Mouse (Mus musculus) heart, postnatal 0 days (tissue): ENCODE results near the gene Actr1a. TPM values are rescaled to one million over a fixed set of nuclear protein-coding genes. Genes with fewer than 3 reads are reported as not detected.

Experiments used
- ATAC-seq: fragments of 200-750 bp; cut with Nextera tagmentation; 2 replicates; pipeline ENCODE4 v1.8.0; 2017; ENCODE audit warnings: low read depth, moderate number of reproducible peaks, moderate library complexity; ENCODE audit not compliant: insufficient read depth
- DNase-seq: peaks from one replicate; pipeline ENCODE4 v3.0.0-alpha.2; 2016; ENCODE audit warnings: low spot score
- H3K27ac ChIP-seq: fragments of 300-500 bp; sonication (generic); 2 replicates; pipeline ENCODE4 v1.5.1; 2014; ENCODE audit warnings: low read depth, mild to moderate bottlenecking
- H3K27me3 ChIP-seq: fragments of 300-500 bp; sonication (generic); 2 replicates; pipeline ENCODE4 v1.6.1; 2014; ENCODE audit warnings: low read length, mixed read lengths; ENCODE audit not compliant: control insufficient read depth, insufficient read depth
- H3K36me3 ChIP-seq: fragments of 300-500 bp; sonication (generic); replicated peaks from 2 replicates; pipeline ENCODE4 v1.6.1; 2014; ENCODE audit warnings: low read length, mixed read lengths; ENCODE audit not compliant: control insufficient read depth, insufficient read depth
- H3K4me1 ChIP-seq: fragments of 300-500 bp; sonication (generic); 2 replicates; pipeline ENCODE4 v1.6.1; 2014; ENCODE audit warnings: antibody characterized with exemption; ENCODE audit not compliant: control insufficient read depth, insufficient read depth
- H3K4me2 ChIP-seq: fragments of 300-500 bp; sonication (generic); 2 replicates; pipeline ENCODE4 v1.6.1; 2014; ENCODE audit warnings: low read depth, mild to moderate bottlenecking, low read length, moderate library complexity
- H3K4me3 ChIP-seq: fragments of 300-500 bp; sonication (generic); 2 replicates; pipeline ENCODE4 v1.5.1; 2014; ENCODE audit warnings: low read depth, low read length
- H3K9ac ChIP-seq: fragments of 300-500 bp; sonication (generic); replicated peaks from 2 replicates; pipeline ENCODE4 v1.6.1; 2014; ENCODE audit warnings: low read depth, low read length, mixed read lengths
- H3K9me3 ChIP-seq: fragments of 300-500 bp; sonication (generic); replicated peaks from 2 replicates; pipeline ENCODE4 v1.6.1; 2016; ENCODE audit warnings: low read length; ENCODE audit not compliant: control insufficient read depth
- CTCF ChIP-seq: IDR thresholded peaks from 2 replicates; pipeline ENCODE4 v1.5.1; 2016; ENCODE audit warnings: antibody characterized with exemption, control low read depth, low read depth
- EP300 ChIP-seq: IDR thresholded peaks from 2 replicates; pipeline ENCODE4 v1.6.1; 2016; ENCODE audit warnings: antibody characterized with exemption, low read depth
- WGBS: fragments of 180-500 bp; shearing (Covaris S2); extraction: QIAGEN DNeasy Blood & Tissue Kit; methylation state at CpG from one replicate; pipeline ENCODE4 v1.1.7; 2014; 5-methylcytosine and 5-hydroxymethylcytosine counted together
- polyA plus RNA-seq: library from polyadenylated mRNA; unstranded; fragments of >200 nt; fragmentation: Nextera tagmentation; extraction: Ambion mirVana; gene quantifications from 2 replicates; pipeline ENCODE4 v1.2.1, GENCODE M21; 2015
- total RNA-seq: library from RNA; depleted of rRNA; stranded (reverse); fragments of >200 nt; gene quantifications from 2 replicates; pipeline ENCODE4 v1.2.3, GENCODE M21; 2014; ENCODE audit warnings: low replicate concordance

Gene Actr1a
- total and polyA plus RNA-seq, 2 experiments from 2014 or later, result 118 to 173 TPM

DNA sequence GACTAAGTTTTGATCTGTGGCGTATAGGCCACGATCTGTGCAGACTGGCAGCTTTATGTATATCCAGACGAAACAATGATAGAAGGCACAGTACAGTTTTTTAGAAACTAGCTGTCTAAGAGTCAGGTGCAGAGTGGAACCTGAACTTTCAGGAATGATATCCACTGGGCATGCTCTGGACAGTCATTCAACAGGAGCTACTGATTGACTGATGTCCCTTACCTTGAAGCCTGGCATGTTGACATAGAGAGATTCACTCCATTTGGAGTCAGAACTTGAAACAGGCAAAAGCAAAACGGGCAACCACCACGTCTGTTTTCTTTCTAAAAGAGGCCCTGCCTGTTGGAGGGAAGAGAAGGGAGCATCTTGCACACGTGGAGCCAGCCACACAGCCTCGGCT lies 5.0 kb upstream of the Actr1a start:
- TF ChIP-seq EP300, result no peak
- TF ChIP-seq CTCF, result no peak

GRCm38 (mm10) chr19:46399886-46400285 lies 4.3 kb upstream of the Actr1a start:
- TF ChIP-seq CTCF, result no peak
- no peak for TF ChIP-seq EP300
- no peak for DNase-seq
- ATAC-seq, result no peak
- H3K4me1 ChIP-seq, result peaks cover 16% of the 10 kb centered on the region
- WGBS, result 63% methylated on average over 7 of the region's 7 CpGs
- no peak overlapping the region for H3K4me2 ChIP-seq
- H3K27me3 ChIP-seq, result no peaks in the 10 kb centered on the region
- H3K4me3 ChIP-seq, result no peak overlapping the region
- H3K36me3 ChIP-seq, result peaks cover 24% of the 10 kb centered on the region
- H3K9ac ChIP-seq, result no peak overlapping the region
- H3K27ac ChIP-seq, result no peak overlapping the region
- no peaks in the 10 kb centered on the region for H3K9me3 ChIP-seq

More for the DNA sequence above, 5.0 kb upstream of the Actr1a start:
- no peak overlapping the region for H3K4me2 ChIP-seq
- peaks cover 16% of the 10 kb centered on the region for H3K4me1 ChIP-seq
- WGBS, result 81% methylated on average over 7 of the region's 7 CpGs
- no peaks in the 10 kb centered on the region for H3K27me3 ChIP-seq
- ATAC-seq (no peak), DNase-seq (no peak)
- H3K9me3 ChIP-seq, result no peaks in the 10 kb centered on the region
- no peak overlapping the region for H3K4me3 ChIP-seq
- H3K36me3 ChIP-seq, result peaks cover 30% of the 10 kb centered on the region
- H3K27ac ChIP-seq, result no peak overlapping the region
- H3K9ac ChIP-seq, result no peak overlapping the region

GRCm38 (mm10) chr19:46399372-46399771 lies 3.8 kb upstream of the Actr1a start:
- Histone ChIP-seq H3K27ac (no peak overlapping the region), H3K4me1 (peaks cover 18% of the 10 kb centered on the region), H3K4me3 (no peak overlapping the region), H3K9me3 (no peaks in the 10 kb centered on the region), H3K4me2 (no peak overlapping the region), H3K36me3 (peaks cover 23% of the 10 kb centered on the region), H3K27me3 (no peaks in the 10 kb centered on the region), H3K9ac (no peak overlapping the region)
- 65% methylated on average over 6 of the region's 6 CpGs for whole genome bisulfite sequencing
- no peak for DNase-seq
- no peak for ATAC-seq
- TF ChIP-seq EP300 (no peak), CTCF (no peak)

DNA sequence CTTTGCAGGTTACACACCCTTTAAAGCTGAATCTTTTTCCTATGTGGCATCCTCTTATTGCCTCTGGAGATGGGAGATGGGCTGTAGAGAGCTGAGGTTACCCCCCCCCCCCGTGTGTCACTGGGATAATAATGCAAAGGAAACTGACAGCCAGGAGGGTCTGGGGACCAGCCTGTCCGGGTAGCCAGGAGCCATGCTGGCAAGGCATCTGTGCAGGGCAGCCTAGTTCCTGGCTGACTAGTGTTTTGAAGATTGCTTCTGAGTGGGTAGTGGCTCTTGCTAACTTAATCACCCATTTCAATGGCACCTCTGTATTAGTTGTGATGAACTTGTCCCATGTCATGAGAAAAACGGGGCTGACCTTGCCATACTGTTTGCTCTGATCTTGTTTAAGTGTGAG lies 2.9 kb upstream of the Actr1a start:
- H3K4me3 ChIP-seq, result no peak overlapping the region
- H3K27ac ChIP-seq, result no peak overlapping the region
- TF ChIP-seq CTCF, result no peak
- H3K9ac ChIP-seq, result no peak overlapping the region
- H3K4me1 ChIP-seq, result peaks cover 25% of the 10 kb centered on the region
- peaks cover 16% of the 10 kb centered on the region for H3K36me3 ChIP-seq
- no peaks in the 10 kb centered on the region for H3K27me3 ChIP-seq
- H3K9me3 ChIP-seq, result no peaks in the 10 kb centered on the region
- peak overlapping the region; percentile 95; the same call in 1 of the 2 replicates for H3K4me2 ChIP-seq
- DNase-seq, result no peak
- no peak for ATAC-seq
- WGBS, result 46% methylated on average over 3 of the region's 3 CpGs

DNA sequence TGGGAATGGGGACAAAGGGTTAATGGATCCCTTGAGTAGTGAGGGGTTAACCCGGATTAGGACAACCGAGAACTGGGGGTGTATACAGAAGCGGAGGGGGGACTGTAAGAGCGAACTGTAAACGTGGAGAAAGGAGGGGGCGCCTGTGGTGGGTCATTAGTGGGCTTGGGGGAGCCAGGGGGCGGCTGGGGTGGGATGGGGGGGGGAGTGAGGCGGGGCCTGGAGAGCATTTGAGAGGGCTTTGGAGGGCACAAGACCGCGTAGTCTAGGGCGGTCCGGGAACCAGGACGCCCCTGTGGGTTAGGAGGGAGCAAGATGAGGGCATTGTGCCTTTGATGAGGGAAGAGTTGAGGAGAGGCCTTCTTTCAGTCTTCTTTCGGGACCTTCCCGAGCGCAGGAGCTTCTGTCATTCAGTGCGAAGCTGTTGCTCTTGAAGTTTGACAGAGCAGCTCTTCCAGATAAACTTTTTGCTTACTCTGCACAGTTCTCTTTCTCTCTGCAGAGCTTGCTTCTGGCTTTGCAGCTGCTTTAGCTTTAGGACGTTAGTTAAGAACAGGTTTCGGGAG lies 2.0 kb upstream of the Actr1a start:
- no peak for TF ChIP-seq CTCF
- TF ChIP-seq EP300, result no peak

More for the DNA sequence above, 2.0 kb upstream of the Actr1a start:
- peak; percentile 22 for DNase-seq
- Histone ChIP-seq H3K27ac (peak overlapping the region; percentile 59; the same call in 1 of the 2 replicates), H3K4me1 (peaks cover 25% of the 10 kb centered on the region), H3K9ac (peak overlapping the region; percentile 68), H3K9me3 (no peaks in the 10 kb centered on the region), H3K4me3 (peak overlapping the region; percentile 84), H3K4me2 (peak overlapping the region; percentile 95), H3K36me3 (peaks cover 10% of the 10 kb centered on the region), H3K27me3 (no peaks in the 10 kb centered on the region)
- ATAC-seq, result no peak
- WGBS, result 3% methylated on average over 18 of the region's 19 CpGs
